Mouse (Mus musculus) erythroid progenitor cell, adult 5-6 weeks (primary cell): Measurements from ENCODE around the gene Cstf1. TPM values are rescaled to one million over a fixed set of nuclear protein-coding genes. Genes with fewer than 3 reads are reported as not detected.

Source experiments
- ATAC-seq: replicated peaks from 2 replicates; pipeline ENCODE4 v1.8.0; 2016; ENCODE audit warnings: moderate number of reproducible peaks, mild to moderate bottlenecking, moderate TSS enrichment, inconsistent platforms; ENCODE audit not compliant: poor library complexity, low FRiP score, severe bottlenecking
- total RNA-seq, 2 experiments: library from RNA; stranded (forward) in 1 of 2; stranded (reverse) in 1 of 2; fragments of 150-400 nt in 1 of 2; fragments of 186-747, 209-891 nt in 1 of 2; gene quantifications; 2 replicates each; pipeline versions ENCODE4 v1.2.3 to v1.2.4; 2015 to 2017; ENCODE audit warnings: low replicate concordance in 2 of 2

Gene Cstf1
- total RNA-seq, 2 experiments from 2014 or later, result 21.4 to 42.2 TPM

DNA sequence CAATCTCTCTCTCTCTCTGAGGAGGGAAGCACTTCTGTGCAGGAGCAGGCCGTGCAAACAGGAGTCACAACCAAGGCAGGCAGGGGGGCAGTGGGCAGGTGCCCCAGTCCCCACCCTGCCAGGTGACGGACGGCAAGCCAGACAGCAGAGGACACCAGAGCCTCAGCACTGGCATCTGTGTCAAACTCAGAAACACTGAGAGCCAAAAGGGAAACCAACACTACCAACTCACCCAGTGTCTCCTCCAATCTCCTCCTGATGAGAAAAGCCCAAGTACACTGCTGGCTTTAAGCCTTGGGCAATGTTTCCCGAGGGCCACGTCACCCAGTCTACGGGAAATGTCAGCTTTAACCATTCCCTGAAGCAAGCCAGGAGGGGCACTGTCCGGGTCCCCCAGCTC lies 7.3 kb upstream of the Cstf1 start:
- ATAC-seq, result no peak

- no peak for ATAC-seq
Measured at GRCm38 (mm10) chr2:172371258-172371657, 777 bp downstream of the Cstf1 start.

GRCm38 (mm10) chr2:172376551-172376950 lies 6.1 kb downstream of the Cstf1 start:
- ATAC-seq, result no peak

GRCm38 (mm10) chr2:172376999-172377515 lies 6.6 kb downstream of the Cstf1 start:
- no peak for ATAC-seq

GRCm38 (mm10) chr2:172378332-172378731 lies 7.9 kb downstream of the Cstf1 start:
- ATAC-seq, result no peak

GRCm38 (mm10) chr2:172380513-172380912 lies 10.0 kb downstream of the Cstf1 start:
- no peak for ATAC-seq

- ATAC-seq, result no peak
Measured at GRCm38 (mm10) chr2:172381341-172381740, 10.9 kb downstream of the Cstf1 start.

DNA sequence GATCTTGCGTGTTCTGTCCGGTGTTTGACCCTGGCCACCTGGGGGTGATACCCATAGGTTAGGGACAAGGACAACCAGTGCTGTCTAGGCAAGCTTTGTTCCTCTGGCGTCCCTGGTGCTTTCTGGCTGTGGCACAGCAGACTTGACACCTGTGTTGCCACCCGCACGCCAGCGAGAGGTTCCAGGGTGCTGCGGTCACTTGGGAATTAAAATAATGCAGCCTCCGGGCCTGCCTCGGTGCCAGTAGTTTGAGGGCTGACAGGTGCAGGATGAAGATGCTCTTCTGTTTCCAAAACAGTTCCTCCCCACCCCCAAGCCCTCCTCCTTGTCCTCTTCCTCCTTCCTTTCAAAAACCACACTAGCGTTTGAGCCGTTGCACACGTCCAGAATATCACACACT lies 11.4 kb downstream of the Cstf1 start:
- ATAC-seq, result no peak

GRCm38 (mm10) chr2:172384715-172385114 lies 14.2 kb downstream of the Cstf1 start:
- no peak for ATAC-seq

DNA sequence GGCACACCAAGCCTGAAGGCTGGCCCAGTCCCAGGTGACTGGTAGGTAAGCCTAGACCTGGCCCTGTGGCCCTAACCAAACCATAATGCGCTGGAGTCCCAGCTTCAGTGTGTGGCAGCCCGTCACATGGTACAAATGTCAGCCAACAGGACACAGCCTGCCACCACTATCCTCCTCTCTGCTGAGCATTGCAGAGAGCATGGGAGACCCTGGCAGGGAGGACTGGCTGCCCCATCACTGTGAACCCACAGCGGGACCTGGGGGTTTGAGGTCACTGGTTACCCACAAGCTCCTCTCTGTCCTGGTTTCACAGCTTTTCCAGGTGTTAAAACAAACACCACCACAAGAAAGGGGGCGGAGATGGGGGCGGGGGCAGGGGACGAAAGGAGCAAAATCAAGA lies 19.9 kb downstream of the Cstf1 start:
- ATAC-seq, result no peak

DNA sequence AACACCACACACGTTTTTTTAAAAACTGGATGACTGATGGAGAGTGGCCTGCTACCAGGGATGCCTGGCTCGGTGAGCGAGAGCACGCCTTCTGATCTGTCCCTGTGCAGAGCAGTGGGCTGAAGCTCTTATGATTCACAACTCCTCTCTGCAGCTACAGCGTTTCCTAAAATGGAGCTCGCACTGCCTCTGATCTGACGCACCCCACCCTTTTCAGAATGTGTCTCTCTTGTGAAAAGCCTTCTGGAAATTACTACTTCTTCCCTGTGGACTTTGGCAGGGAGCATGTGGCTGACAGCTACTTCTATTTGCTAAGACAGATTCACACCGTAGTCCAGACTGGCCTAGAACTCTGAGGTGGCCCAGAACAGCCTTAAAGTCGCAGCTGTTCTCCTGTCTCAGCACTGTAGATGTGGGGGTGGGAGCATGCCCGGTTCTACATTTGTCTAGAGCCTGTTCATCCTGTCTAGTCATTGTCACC lies 21.6 kb downstream of the Cstf1 start:
- no peak for ATAC-seq

DNA sequence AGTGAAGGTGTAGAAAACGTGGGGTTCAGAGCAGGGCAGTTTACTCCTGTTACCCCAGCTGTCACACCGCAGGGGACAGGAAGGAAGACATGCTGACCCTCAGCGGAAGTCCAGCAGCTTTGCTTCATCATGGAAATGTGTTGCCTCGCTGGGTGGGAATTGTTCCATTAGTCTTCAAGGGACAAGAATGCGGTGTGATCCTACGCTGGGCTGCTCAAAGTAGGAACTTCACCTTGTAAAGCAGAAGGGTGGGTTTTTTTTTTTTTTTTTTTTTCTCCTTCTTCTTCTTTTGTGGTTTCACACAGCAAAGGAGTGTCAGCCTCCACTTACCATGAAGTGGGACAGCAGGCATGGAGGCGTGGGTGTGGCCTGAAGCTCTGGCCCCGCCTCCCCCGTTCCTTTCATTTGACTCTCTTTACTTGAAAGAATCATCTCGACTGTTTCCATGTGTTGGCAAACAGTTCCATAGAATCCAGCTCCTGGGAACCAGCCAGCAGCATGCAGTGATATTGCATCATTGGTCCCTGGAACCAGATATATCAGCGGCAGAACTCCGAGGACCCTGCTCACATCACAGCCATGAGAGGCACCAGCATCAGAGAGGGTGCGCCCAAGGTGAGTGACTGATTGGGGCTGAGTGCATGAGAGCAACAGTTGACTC lies 23.0 kb downstream of the Cstf1 start, which contains the start of gene Cass4:
Gene Cass4, plus strand, starts transcription at position 404 of the 661 bp plus-strand sequence.
- peak; percentile 69; the same call in 1 of the 2 replicates for ATAC-seq

DNA sequence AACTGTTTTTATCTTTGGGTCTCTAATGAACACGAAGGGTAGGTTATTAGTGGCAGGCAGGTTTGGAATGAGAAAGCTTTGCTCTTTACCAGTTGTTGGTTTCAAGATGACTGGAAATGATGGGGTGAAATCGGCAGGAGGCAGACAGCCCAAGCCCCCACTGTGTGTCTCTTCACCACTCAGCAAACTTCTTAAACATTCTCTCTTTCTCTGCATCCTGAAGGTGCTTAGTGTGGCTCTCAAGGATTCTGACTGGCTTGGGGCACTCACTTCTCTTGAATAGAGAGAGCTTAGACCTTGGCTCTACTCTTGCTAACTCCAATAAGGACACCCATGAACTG lies 23.5 kb downstream of the Cstf1 start:
- ATAC-seq, result no peak

DNA sequence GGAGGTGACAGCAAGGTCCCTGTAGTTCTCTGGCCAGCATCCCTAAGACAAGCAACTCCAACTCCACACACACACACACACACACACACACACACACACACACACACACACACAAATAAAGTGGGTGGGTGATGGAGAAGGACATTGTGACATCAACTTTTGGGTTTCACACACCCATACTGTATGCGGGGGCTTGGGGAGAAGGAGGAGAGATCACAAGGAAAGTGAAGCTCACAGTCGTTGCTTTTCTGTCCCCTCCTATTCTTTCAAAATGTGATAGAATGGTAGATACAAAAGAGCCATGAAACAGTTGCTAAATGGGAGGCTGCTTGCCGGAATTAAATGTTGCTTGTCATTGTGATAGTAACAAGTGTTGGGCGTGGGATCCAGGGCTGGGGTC lies 24.2 kb downstream of the Cstf1 start:
- no peak for ATAC-seq

DNA sequence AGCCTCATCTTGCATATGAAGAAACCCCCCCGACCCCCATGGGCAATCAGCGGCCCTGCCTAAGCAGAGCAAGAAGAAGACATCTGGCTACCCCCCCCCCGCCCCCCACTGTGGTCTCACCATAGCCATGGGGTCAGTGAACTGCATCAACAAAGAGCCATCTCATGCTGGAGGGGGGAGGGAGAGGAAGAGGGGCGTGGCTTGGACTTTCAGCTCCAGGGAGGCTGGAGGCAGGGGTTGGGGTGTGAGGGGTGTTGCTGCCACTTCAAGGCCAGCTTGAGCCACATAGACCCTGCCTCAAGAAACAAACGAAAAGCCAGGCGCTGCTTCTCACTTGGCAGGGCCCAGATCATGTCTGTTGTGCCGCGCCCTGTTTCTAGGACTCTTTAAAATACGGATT lies 25.5 kb downstream of the Cstf1 start:
- no peak for ATAC-seq

GRCm38 (mm10) chr2:172399901-172400300 lies 29.4 kb downstream of the Cstf1 start:
- no peak for ATAC-seq

- no peak for ATAC-seq
Measured at GRCm38 (mm10) chr2:172401116-172401825, 30.8 kb downstream of the Cstf1 start.

GRCm38 (mm10) chr2:172404239-172404638 lies 33.8 kb downstream of the Cstf1 start:
- no peak for ATAC-seq

- no peak for ATAC-seq
Measured at GRCm38 (mm10) chr2:172405011-172405410, 34.5 kb downstream of the Cstf1 start.

GRCm38 (mm10) chr2:172406173-172406572 lies 35.7 kb downstream of the Cstf1 start:
- no peak for ATAC-seq

GRCm38 (mm10) chr2:172407499-172407898 lies 37.0 kb downstream of the Cstf1 start:
- no peak for ATAC-seq
